Mouse (Mus musculus) intestine, embryonic 16.5 days (tissue): ENCODE data around the gene Srebf2. TPM values are rescaled to one million over a fixed set of nuclear protein-coding genes. Genes with fewer than 3 reads are reported as not detected.

Experiments used
- ATAC-seq: fragments of 200-750 bp; cut with Nextera tagmentation; 2 replicates; pipeline ENCODE4 v1.8.0; 2017; ENCODE audit warnings: moderate TSS enrichment, moderate library complexity
- H3K27ac ChIP-seq: fragments of 300-500 bp; sonication (generic); 2 replicates; pipeline ENCODE4 v1.5.1; 2014; ENCODE audit warnings: mild to moderate bottlenecking, low read length
- H3K27me3 ChIP-seq: fragments of 300-500 bp; sonication (generic); replicated peaks from 2 replicates; pipeline ENCODE4 v1.6.1; 2014; ENCODE audit warnings: low read length, control low read depth, mixed read lengths; ENCODE audit not compliant: control insufficient read depth, insufficient read depth
- H3K36me3 ChIP-seq: fragments of 300-500 bp; sonication (generic); 2 replicates; pipeline ENCODE4 v1.6.1; 2014; ENCODE audit warnings: low read length, control low read depth; ENCODE audit not compliant: control insufficient read depth, insufficient read depth
- H3K4me1 ChIP-seq: fragments of 300-500 bp; sonication (generic); 2 replicates; pipeline ENCODE4 v1.6.1; 2014; ENCODE audit warnings: low read length, control low read depth, mixed read lengths; ENCODE audit not compliant: control insufficient read depth, insufficient read depth
- H3K4me2 ChIP-seq: fragments of 300-500 bp; sonication (generic); 2 replicates; pipeline ENCODE4 v1.6.1; 2014; ENCODE audit warnings: low read depth, low read length, control low read depth
- H3K4me3 ChIP-seq: fragments of 300-500 bp; sonication (generic); 2 replicates; pipeline ENCODE4 v1.5.1; 2014; ENCODE audit warnings: mild to moderate bottlenecking, low read length
- H3K9ac ChIP-seq: fragments of 300-500 bp; sonication (generic); 2 replicates; pipeline ENCODE4 v1.6.1; 2014; ENCODE audit warnings: low read depth, low read length
- H3K9me3 ChIP-seq: fragments of 300-500 bp; sonication (generic); 2 replicates; pipeline ENCODE4 v1.6.1; 2016; ENCODE audit warnings: low read length, control low read depth; ENCODE audit not compliant: control insufficient read depth
- WGBS: fragments of 180-500 bp; shearing (Covaris S2); extraction: QIAGEN DNeasy Blood & Tissue Kit; methylation state at CpG from one replicate; pipeline ENCODE4 v1.1.7; 2014; 5-methylcytosine and 5-hydroxymethylcytosine counted together
- polyA plus RNA-seq: library from polyadenylated mRNA; unstranded; fragments of >200 nt; fragmentation: Nextera tagmentation; extraction: Ambion mirVana; gene quantifications from 2 replicates; pipeline ENCODE4 v1.2.1, GENCODE M21; 2015

Srebf2 gene
- polyA plus RNA-seq, 1 experiment from 2014 or later = 141 TPM

- peaks cover 52% of the 10 kb centered on the region for H3K36me3 ChIP-seq
- H3K4me3 ChIP-seq = no peak overlapping the region
- no peak overlapping the region for H3K4me2 ChIP-seq
- no peak overlapping the region for H3K9ac ChIP-seq
- H3K4me1 ChIP-seq = no peaks in the 10 kb centered on the region
- WGBS = 73% methylated on average over 14 of the region's 14 CpGs
- peak overlapping the region; percentile 39 for H3K27ac ChIP-seq
- ATAC-seq = peak; percentile 29
- no peaks in the 10 kb centered on the region for H3K9me3 ChIP-seq
- H3K27me3 ChIP-seq = no peaks in the 10 kb centered on the region
These were observed 38.2 kb downstream of the Srebf2 start for GRCm38 (mm10) chr15:82185062-82185783.

DNA sequence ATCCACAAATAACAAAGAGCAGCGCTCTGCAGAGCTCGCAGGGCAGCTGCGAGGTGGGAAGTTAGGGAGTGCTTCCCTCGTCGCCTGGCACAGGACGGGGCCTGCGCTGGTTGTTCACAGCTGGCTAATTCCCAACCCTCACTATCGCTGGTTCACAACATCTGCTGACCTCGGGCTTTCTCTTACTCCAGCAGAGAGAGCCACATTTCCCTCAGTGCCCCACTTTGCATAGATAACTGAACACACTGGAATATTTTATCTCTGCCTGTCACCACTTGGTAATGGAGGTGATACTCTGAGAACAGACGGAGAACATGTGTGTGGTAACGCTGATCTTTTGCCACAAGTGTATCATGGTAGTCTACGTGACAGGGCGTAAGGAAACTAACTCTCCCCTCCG, 39.1 kb downstream of the Srebf2 start:
- Histone ChIP-seq H3K27ac (no peak overlapping the region), H3K27me3 (no peaks in the 10 kb centered on the region), H3K9me3 (no peaks in the 10 kb centered on the region), H3K4me3 (no peak overlapping the region), H3K4me2 (no peak overlapping the region), H3K9ac (no peak overlapping the region), H3K4me1 (no peaks in the 10 kb centered on the region), H3K36me3 (peaks cover 46% of the 10 kb centered on the region)
- whole genome bisulfite sequencing = 78% methylated on average over 14 of the region's 14 CpGs
- ATAC-seq = peak; percentile 29

DNA sequence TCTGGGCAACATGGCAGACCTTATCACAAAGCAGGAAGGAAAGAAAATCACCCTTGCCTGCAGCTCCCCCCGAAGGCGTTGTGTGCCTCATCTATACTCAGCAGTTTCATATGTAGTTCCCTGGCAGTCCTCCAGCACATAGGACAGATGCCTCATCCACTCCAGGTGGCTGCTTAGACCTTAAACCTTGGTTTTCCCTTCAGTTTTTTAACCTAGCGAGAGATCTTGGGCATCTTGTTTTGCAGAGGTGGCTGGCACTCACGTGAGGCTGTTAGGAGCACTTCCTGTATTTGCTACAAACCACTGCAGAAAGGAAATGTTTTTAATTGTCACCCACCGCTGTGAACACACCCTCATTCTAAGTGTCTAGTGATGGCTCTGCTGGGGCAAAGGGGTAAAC, 40.0 kb downstream of the Srebf2 start:
- 90% methylated on average over 5 of the region's 5 CpGs for WGBS
- Histone ChIP-seq H3K4me2 (no peak overlapping the region), H3K27ac (no peak overlapping the region), H3K27me3 (no peaks in the 10 kb centered on the region), H3K36me3 (peaks cover 40% of the 10 kb centered on the region), H3K9ac (no peak overlapping the region), H3K4me1 (no peaks in the 10 kb centered on the region), H3K4me3 (no peak overlapping the region), H3K9me3 (no peaks in the 10 kb centered on the region)
- ATAC-seq = no peak

DNA sequence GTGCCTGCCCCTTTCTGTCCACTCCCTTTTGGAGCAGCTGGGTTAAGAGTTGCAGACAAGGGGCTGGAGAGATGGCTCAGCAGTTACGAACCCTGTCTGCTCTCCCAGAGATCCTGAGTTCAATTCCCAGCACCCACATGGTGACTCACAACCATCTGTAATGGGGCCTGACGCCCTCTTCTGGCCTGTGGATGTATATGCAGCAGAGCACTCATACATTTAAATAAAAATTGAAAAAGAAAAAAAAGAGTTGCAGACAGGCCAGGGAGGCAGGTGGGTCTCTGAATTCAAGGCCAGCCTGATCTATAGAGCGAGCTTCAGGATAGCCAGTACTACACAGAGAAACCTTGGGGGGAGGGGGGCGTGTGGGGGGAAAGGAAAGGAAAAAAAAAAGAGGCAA, 40.4 kb downstream of the Srebf2 start:
- Histone ChIP-seq H3K4me2 (no peak overlapping the region), H3K4me1 (no peaks in the 10 kb centered on the region), H3K36me3 (peaks cover 39% of the 10 kb centered on the region), H3K9ac (no peak overlapping the region), H3K4me3 (no peak overlapping the region), H3K27ac (no peak overlapping the region), H3K27me3 (no peaks in the 10 kb centered on the region), H3K9me3 (no peaks in the 10 kb centered on the region)
- ATAC-seq = no peak
- WGBS = 84% methylated on average over 4 of the region's 4 CpGs

DNA sequence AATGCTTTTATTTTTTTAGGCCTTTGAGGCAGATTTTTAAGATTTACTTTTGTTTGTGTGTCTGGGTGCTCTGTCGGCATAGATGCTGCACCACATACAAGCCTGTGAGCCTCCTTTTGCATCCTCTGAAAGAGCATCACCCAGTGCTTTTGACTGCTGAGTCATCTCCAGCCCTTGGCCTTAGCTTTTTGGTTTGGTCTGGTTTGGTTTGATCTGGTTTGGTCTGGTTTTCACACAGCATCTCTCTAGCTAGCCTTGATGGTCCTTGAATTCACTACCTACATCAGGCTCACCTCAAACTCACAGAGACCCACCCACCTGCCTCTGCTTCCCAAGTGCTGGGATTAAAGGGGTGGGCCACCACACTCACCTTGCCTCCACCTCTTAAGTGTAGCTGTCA, 40.9 kb downstream of the Srebf2 start:
- Histone ChIP-seq H3K9me3 (no peaks in the 10 kb centered on the region), H3K4me3 (no peak overlapping the region), H3K36me3 (peaks cover 42% of the 10 kb centered on the region), H3K4me2 (no peak overlapping the region), H3K27me3 (no peaks in the 10 kb centered on the region), H3K27ac (no peak overlapping the region), H3K4me1 (no peaks in the 10 kb centered on the region), H3K9ac (no peak overlapping the region)
- 83% methylated on average over 1 of the region's 1 CpGs for WGBS
- ATAC-seq = no peak

DNA sequence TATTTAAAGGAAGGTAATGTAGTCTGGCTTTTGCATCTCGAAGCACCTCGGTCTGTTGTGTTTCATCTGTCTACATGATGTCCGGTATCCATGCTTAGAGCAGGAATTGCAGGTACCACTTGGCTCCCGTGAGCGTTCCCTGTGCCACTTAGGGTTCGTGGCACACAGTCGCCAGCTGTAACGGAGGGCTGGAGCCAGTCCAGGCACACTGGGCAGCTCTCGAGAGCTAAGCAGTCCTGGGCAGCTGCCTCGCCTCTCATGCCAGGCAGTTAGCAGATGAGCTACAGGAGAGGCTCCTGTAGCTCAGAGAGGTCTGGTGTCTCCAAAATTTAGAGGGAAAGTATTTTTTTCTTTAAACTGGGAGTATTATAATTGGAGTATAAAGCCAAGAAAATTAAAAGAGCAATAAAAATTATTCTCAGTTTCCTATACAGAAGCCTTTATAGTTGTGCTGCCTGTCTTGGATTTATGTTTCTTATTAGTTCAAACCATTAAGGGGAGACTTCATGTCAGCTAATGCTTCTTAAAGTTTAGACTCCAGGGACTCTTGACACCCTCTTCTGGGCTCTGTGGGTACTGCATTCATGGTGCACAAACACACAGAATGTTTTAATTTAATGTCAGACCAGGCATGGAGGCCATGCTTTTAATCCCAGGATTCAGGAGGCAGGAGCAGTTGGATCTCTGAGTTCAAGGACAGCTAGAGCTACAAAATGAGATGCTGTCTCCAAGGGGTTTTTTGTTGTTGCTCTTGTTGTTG, 41.7 kb downstream of the Srebf2 start:
- no peaks in the 10 kb centered on the region for H3K4me1 ChIP-seq
- H3K9me3 ChIP-seq = no peaks in the 10 kb centered on the region
- no peaks in the 10 kb centered on the region for H3K27me3 ChIP-seq
- no peak overlapping the region for H3K27ac ChIP-seq
- H3K36me3 ChIP-seq = peaks cover 46% of the 10 kb centered on the region
- no peak for ATAC-seq
- H3K9ac ChIP-seq = no peak overlapping the region
- 97% methylated on average over 10 of the region's 10 CpGs for WGBS
- H3K4me3 ChIP-seq = no peak overlapping the region
- no peak overlapping the region for H3K4me2 ChIP-seq

- no peak for ATAC-seq
- WGBS = 88% methylated on average over 8 of the region's 8 CpGs
These were observed 45.6 kb downstream of the Srebf2 start for GRCm38 (mm10) chr15:82192617-82193016.

DNA sequence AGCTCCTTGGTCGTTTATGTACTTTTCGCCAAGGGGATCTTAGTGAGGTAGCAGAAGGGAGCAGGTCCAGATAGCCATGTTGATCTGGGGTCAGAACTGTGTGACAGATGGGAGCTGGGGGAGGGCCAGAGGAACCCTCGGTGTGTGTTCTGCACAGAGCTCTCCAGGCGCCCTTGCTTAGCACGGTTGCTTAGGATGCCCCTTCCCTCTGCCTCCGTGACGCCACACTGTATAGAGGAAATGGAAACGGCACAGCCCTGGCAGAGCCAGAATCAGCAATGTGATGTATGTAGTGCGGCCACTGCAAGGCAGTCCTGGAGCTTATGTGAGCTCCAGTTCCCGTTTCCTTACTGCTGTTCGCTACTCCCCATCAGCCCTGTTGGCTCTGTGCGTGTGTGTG, 49.3 kb downstream of the Srebf2 start:
- H3K4me1 ChIP-seq = no peaks in the 10 kb centered on the region
- H3K36me3 ChIP-seq = peaks cover 69% of the 10 kb centered on the region
- H3K9me3 ChIP-seq = no peaks in the 10 kb centered on the region
- H3K9ac ChIP-seq = no peak overlapping the region
- H3K27me3 ChIP-seq = no peaks in the 10 kb centered on the region
- no peak overlapping the region for H3K4me3 ChIP-seq
- H3K4me2 ChIP-seq = no peak overlapping the region
- 85% methylated on average over 12 of the region's 12 CpGs for WGBS
- H3K27ac ChIP-seq = no peak overlapping the region
- no peak for ATAC-seq

More at GRCm38 (mm10) chr15:82192617-82193016, 45.6 kb downstream of the Srebf2 start:
- H3K27ac ChIP-seq = no peak overlapping the region
- H3K27me3 ChIP-seq = no peaks in the 10 kb centered on the region
- H3K4me2 ChIP-seq = no peak overlapping the region
- peaks cover 52% of the 10 kb centered on the region for H3K36me3 ChIP-seq
- no peak overlapping the region for H3K4me3 ChIP-seq
- H3K9me3 ChIP-seq = no peaks in the 10 kb centered on the region
- H3K4me1 ChIP-seq = no peaks in the 10 kb centered on the region
- H3K9ac ChIP-seq = no peak overlapping the region

- Histone ChIP-seq H3K4me1 (no peaks in the 10 kb centered on the region), H3K4me2 (no peak overlapping the region), H3K9me3 (no peaks in the 10 kb centered on the region), H3K36me3 (peaks cover 66% of the 10 kb centered on the region), H3K4me3 (no peak overlapping the region), H3K27me3 (no peaks in the 10 kb centered on the region), H3K27ac (no peak overlapping the region), H3K9ac (no peak overlapping the region)
- no peak for ATAC-seq
- 90% methylated on average over 10 of the region's 10 CpGs for WGBS
These were observed 50.3 kb downstream of the Srebf2 start for GRCm38 (mm10) chr15:82197246-82197750.
